ENCODE assay signal across 26 mouse cellular contexts in the genomic region with DNA sequence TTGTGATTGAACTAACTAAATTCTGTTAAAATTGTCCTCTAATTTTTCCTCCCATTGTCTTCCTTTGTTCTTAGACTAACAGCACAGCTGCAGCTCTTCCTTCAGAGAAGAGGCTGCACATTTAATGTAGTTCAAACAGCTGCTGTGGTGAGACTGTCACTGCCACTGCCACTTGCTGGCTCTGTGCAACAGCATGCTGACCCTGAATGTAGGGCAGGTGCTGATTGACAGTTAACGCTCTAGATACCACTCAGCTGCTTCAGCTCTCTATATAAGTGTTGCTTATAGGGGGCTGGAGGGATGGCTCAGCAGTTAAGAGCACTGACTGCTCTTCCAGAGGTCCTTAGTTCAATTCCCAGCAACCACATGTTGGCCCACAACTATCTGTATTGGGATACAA. TPM values are rescaled to one million over a fixed set of nuclear protein-coding genes. Genes with fewer than 3 reads are reported as not detected.
DNase-seq lines count a peak whose midpoint lies in the region; ATAC-seq and TF ChIP-seq lines count a peak whose summit lies in the region.
"Had no signal": no experiment of that assay in that cellular context is flagged by ENCODE, and none has a peak within 500 bp of the region (broad histone marks: within the 10 kb centered on the region; RNA-seq: fewer than 3 reads in every experiment).

No protein-coding gene starts in this region.

- H3K36me3 ChIP-seq in kidney, postnatal 0 days (ENCODE audit: insufficient read depth, low read length): peaks cover 17% of the 10 kb centered on the region; the same call in 1 of the 2 replicates

- intact Hi-C loops in heart, postnatal 25 days (cut with DNase I): no loop called here

- no peaks in the 10 kb centered on the region for H3K27me3 ChIP-seq in kidney, postnatal 0 days (ENCODE audit: insufficient read depth, low read length)
- H3K27me3 ChIP-seq: embryonic facial prominence, embryonic 15.5 days; heart, embryonic 13.5 days; midbrain, embryonic 12.5 days; neural tube, embryonic 12.5 days had no signal

- H3K4me1 ChIP-seq in kidney, postnatal 0 days (replicated peaks; ENCODE audit: insufficient read depth, low read length): no peaks in the 10 kb centered on the region
- H3K4me1 ChIP-seq: embryonic facial prominence, embryonic 15.5 days; forebrain, embryonic 10.5 days; heart, embryonic 13.5 days; midbrain, embryonic 12.5 days; neural tube, embryonic 12.5 days had no signal

- peak; percentile 29 for DNase-seq in heart, adult 11 months
- no peak for DNase-seq in heart, postnatal 25 days (ENCODE audit: low spot score)
- DNase-seq in kidney, postnatal 0 days (ENCODE audit: low spot score): no peak
- no peak for DNase-seq in kidney, adult 8-10 months
- DNase-seq in retina, embryonic 14.5 days (ENCODE audit: low spot score): peak; percentile 61
- DNase-seq in thymus, postnatal 14 days: peak; percentile 81
- DNase-seq in gastrocnemius, adult 8-10 months (ENCODE audit: low spot score in 2 of 2): no peak
- DNase-seq: adrenal gland, postnatal 25 days; cerebellum, adult 11-12 months; cerebellum, postnatal 14 days; gastrocnemius, postnatal 10 days; heart, adult 18-20 months; kidney, adult 9 months had no signal

- H3K9me3 ChIP-seq in kidney, postnatal 0 days (replicated peaks; ENCODE audit: low read length): no peaks in the 10 kb centered on the region
- H3K9me3 ChIP-seq: embryonic facial prominence, embryonic 15.5 days; forebrain, embryonic 10.5 days; G1E; heart, embryonic 13.5 days; midbrain, embryonic 12.5 days; neural tube, embryonic 12.5 days had no signal

- H3K4me3 ChIP-seq in kidney, postnatal 0 days (replicated peaks; ENCODE audit: low read depth, low read length): no peak overlapping the region
- H3K4me3 ChIP-seq: embryonic facial prominence, embryonic 15.5 days; forebrain, embryonic 10.5 days; heart, embryonic 13.5 days; layer of hippocampus, adult 2 months; midbrain, embryonic 12.5 days; neural tube, embryonic 12.5 days had no signal

- 96% methylated on average over 1 of the region's 1 CpGs for WGBS in kidney, postnatal 0 days

- no peak overlapping the region for H3K4me2 ChIP-seq in kidney, postnatal 0 days (ENCODE audit: low read length)
- H3K4me2 ChIP-seq: embryonic facial prominence, embryonic 15.5 days; heart, embryonic 13.5 days; liver, embryonic 11.5 days; midbrain, embryonic 12.5 days; neural tube, embryonic 12.5 days had no signal

- no peak for TF ChIP-seq CTCF in kidney, postnatal 0 days (IDR thresholded peaks at IDR 0.05; ENCODE audit: low read depth)

- ATAC-seq in kidney, postnatal 0 days (replicated peaks; ENCODE audit: low FRiP score, low read depth): no peak
- ATAC-seq in erythroid progenitor cell, adult 5-6 weeks (replicated peaks; ENCODE audit: low FRiP score, poor library complexity, severe bottlenecking): no peak
- ATAC-seq: CD4-positive, CD25-positive, alpha-beta regulatory T cell, adult 4 months had no signal

- H3K9ac ChIP-seq in kidney, postnatal 0 days (ENCODE audit: low read depth, low read length): no peak overlapping the region
- H3K9ac ChIP-seq: embryonic facial prominence, embryonic 15.5 days; heart, embryonic 13.5 days; midbrain, embryonic 12.5 days; neural tube, embryonic 12.5 days had no signal

- H3K27ac ChIP-seq in kidney, postnatal 0 days: peak overlapping the region; percentile 19; the same call in 1 of the 2 replicates
- H3K27ac ChIP-seq: embryonic facial prominence, embryonic 15.5 days; forebrain, embryonic 10.5 days; layer of hippocampus, adult 2 months; midbrain, embryonic 12.5 days; neural tube, embryonic 12.5 days had no signal

RNA-seq across cellular contexts. Expression of a gene that starts 24.3 kb away (rescaled TPM):
- under 1 TPM; 0.53 to 0.60 TPM for total RNA-seq in heart, postnatal 25 days (2021)
- polyA plus RNA-seq in kidney, postnatal 0 days (2015; fragmentation: Nextera tagmentation; extraction: Ambion mirVana): 21.0 and 21.2 TPM in 2 replicates
- total RNA-seq in erythroid progenitor cell, adult 5-6 weeks (2015; ENCODE audit: low replicate concordance): not detected in 2 replicates
- total RNA-seq in erythroid progenitor cell, adult 5-6 weeks (2017; ENCODE audit: low replicate concordance): 0.08 TPM in 1 of 2 replicates, not detected in the other
- not detected for total RNA-seq in gastrocnemius, adult 8-10 months (2022)
- total RNA-seq: G1E; left cerebral cortex, adult 18-20 months; megakaryocyte progenitor cell, adult 5-6 weeks; monocyte, adult 5-6 weeks had no signal
- polyA plus RNA-seq: CD4-positive, CD25-positive, alpha-beta regulatory T cell, adult 4 months; G1E had no signal

RNA-seq across cellular contexts. Expression of a gene that starts 37.7 kb away (rescaled TPM):
- 1 to 10 TPM; 7.8 to 8.7 TPM for total RNA-seq in heart, postnatal 25 days (2021)
- 8.1 and 9.8 TPM in 2 replicates for polyA plus RNA-seq in kidney, postnatal 0 days (2015; fragmentation: Nextera tagmentation; extraction: Ambion mirVana)
- 1.7 and 9.4 TPM in 2 replicates for total RNA-seq in erythroid progenitor cell, adult 5-6 weeks (2015; ENCODE audit: low replicate concordance)
- 4.4 and 8.6 TPM in 2 replicates for total RNA-seq in erythroid progenitor cell, adult 5-6 weeks (2017; ENCODE audit: low replicate concordance)
- total RNA-seq in gastrocnemius, adult 8-10 months (2022): 1 to 10 TPM; 3.3 to 5.6 (median 4.0) TPM

RNA-seq across cellular contexts. Expression of a gene that starts 53.9 kb away (rescaled TPM):
- 10 to 100 TPM; 19.3 to 21.7 TPM for total RNA-seq in heart, postnatal 25 days (2021)
- 3.8 and 3.9 TPM in 2 replicates for polyA plus RNA-seq in kidney, postnatal 0 days (2015; fragmentation: Nextera tagmentation; extraction: Ambion mirVana)
- total RNA-seq in erythroid progenitor cell, adult 5-6 weeks (2015; ENCODE audit: low replicate concordance): 71.3 and 80.4 TPM in 2 replicates
- total RNA-seq in erythroid progenitor cell, adult 5-6 weeks (2017; ENCODE audit: low replicate concordance): 32.7 and 37.5 TPM in 2 replicates
- 10 to 100 TPM; 23.6 to 30.5 (median 25.5) TPM for total RNA-seq in gastrocnemius, adult 8-10 months (2022)

RNA-seq across cellular contexts. Expression of a gene that starts 56.1 kb away (rescaled TPM):
- total RNA-seq in heart, postnatal 25 days (2021): 10 to 100 TPM; 12.0 to 12.2 TPM
- 61.0 and 61.6 TPM in 2 replicates for polyA plus RNA-seq in kidney, postnatal 0 days (2015; fragmentation: Nextera tagmentation; extraction: Ambion mirVana)
- total RNA-seq in erythroid progenitor cell, adult 5-6 weeks (2015; ENCODE audit: low replicate concordance): 1.4 and 3.4 TPM in 2 replicates
- 2.0 and 2.2 TPM in 2 replicates for total RNA-seq in erythroid progenitor cell, adult 5-6 weeks (2017; ENCODE audit: low replicate concordance)
- 10 to 100 TPM in 2 of 4 experiments, 1 to 10 TPM in 2; 7.2 to 11.4 (median 9.3) TPM for total RNA-seq in gastrocnemius, adult 8-10 months (2022)

Comparison
In these comparisons a context has a peak if more than half of its experiments do, and no peak if none do; other contexts are left out.
1. DNase-seq: peak in heart, adult 11 months (single experiment), retina, embryonic 14.5 days (single experiment) and thymus, postnatal 14 days (single experiment); none in heart, postnatal 25 days (single experiment), kidney, postnatal 0 days (single experiment), kidney, adult 8-10 months (0 of 2) and gastrocnemius, adult 8-10 months (0 of 2).